32 mouse cellular contexts compared by ENCODE assay signal in the genomic region with DNA sequence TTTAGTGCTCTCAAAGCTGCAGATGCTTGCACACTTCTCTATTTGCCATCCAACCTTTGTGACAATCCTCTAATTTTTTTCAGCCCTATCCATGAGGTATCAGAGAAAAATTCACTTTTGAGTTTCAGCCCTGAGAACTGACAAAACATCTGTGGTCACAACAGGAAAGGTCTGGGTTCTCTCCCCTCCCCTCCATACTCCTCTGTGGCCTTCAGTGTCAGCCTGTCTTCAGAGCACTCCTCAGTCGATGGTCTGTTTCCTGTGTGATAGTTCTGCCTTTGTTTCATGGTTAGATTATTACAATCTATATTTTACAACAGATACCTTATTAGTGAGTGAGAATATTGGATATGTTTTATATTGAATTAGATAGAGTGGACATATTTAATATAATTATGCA.
A peak's percentile ranks its signal among the peaks of the same experiment; 100 is the strongest.
DNase-seq lines count a peak whose midpoint lies in the region; ATAC-seq and TF ChIP-seq lines count a peak whose summit lies in the region.
"Had no signal": no experiment of that assay in that cellular context is flagged by ENCODE, and none has a peak within 500 bp of the region (broad histone marks: within the 10 kb centered on the region; RNA-seq: fewer than 3 reads in every experiment).

No protein-coding gene starts in this region.

- no peak for TF ChIP-seq CTCF in liver, postnatal 0 days (IDR thresholded peaks at IDR 0.05; ENCODE audit: low read depth)

- no peak overlapping the region for H3K9ac ChIP-seq in liver, embryonic 12.5 days
- H3K9ac ChIP-seq in liver, postnatal 0 days (replicated peaks) = no peak overlapping the region
- H3K9ac ChIP-seq in forebrain, embryonic 12.5 days = no peak overlapping the region
- H3K9ac ChIP-seq: embryonic facial prominence, embryonic 13.5 days; forebrain, embryonic 13.5 days; heart, embryonic 12.5 days; heart, embryonic 15.5 days; hindbrain, embryonic 14.5 days had no signal

- H3K27me3 ChIP-seq in liver, embryonic 12.5 days (replicated peaks) = no peaks in the 10 kb centered on the region
- no peaks in the 10 kb centered on the region for H3K27me3 ChIP-seq in liver, postnatal 0 days (ENCODE audit: insufficient read depth, low read length)
- no peaks in the 10 kb centered on the region for H3K27me3 ChIP-seq in megakaryocyte, embryonic 14.5 days (replicated peaks)
- H3K27me3 ChIP-seq in forebrain, embryonic 12.5 days = no peaks in the 10 kb centered on the region
- H3K27me3 ChIP-seq: CH12.LX; embryonic facial prominence, embryonic 13.5 days; forebrain, embryonic 13.5 days; heart, embryonic 12.5 days; heart, embryonic 15.5 days had no signal

- H3K9me3 ChIP-seq in liver, embryonic 12.5 days (replicated peaks) = no peaks in the 10 kb centered on the region
- no peaks in the 10 kb centered on the region for H3K9me3 ChIP-seq in liver, postnatal 0 days (ENCODE audit: low read length)
- H3K9me3 ChIP-seq in megakaryocyte, embryonic 14.5 days = no peaks in the 10 kb centered on the region
- H3K9me3 ChIP-seq in forebrain, embryonic 12.5 days = no peaks in the 10 kb centered on the region
- H3K9me3 ChIP-seq: embryonic facial prominence, embryonic 10.5 days; embryonic facial prominence, embryonic 13.5 days; forebrain, embryonic 13.5 days; G1E; heart, embryonic 12.5 days; heart, embryonic 15.5 days had no signal

- no peak for DNase-seq in liver, postnatal 0 days
- peak; percentile 93 for DNase-seq in 416B (ENCODE audit: low read depth)
- DNase-seq in right cerebral cortex, postnatal 14 days = no peak
- no peak for DNase-seq in frontal cortex, postnatal 14 days (ENCODE audit: low spot score in 2 of 2)
- DNase-seq: adrenal gland, adult 2 months; adrenal gland, postnatal 14 days; B cell, adult 2 months; cerebellum, adult 11 months; cerebellum, adult 2 months; cerebellum, adult 9-11 months; cerebellum, postnatal 25 days; embryo, embryonic 11 days; gastrocnemius, adult 2 months; gastrocnemius, postnatal 14 days; heart, adult 18-20 months; heart, postnatal 10 days; heart, postnatal 36 days had no signal

- no peak overlapping the region for H3K4me3 ChIP-seq in liver, embryonic 12.5 days
- no peak overlapping the region for H3K4me3 ChIP-seq in liver, postnatal 0 days (ENCODE audit: low read depth, low read length)
- H3K4me3 ChIP-seq in megakaryocyte, embryonic 14.5 days (replicated peaks) = peak overlapping the region; percentile 82
- H3K4me3 ChIP-seq in forebrain, embryonic 12.5 days (replicated peaks) = no peak overlapping the region
- H3K4me3 ChIP-seq: embryonic facial prominence, embryonic 10.5 days; embryonic facial prominence, embryonic 13.5 days; erythroblast, embryonic 14.5 days; forebrain, embryonic 13.5 days; gastrocnemius, adult 2 months; heart, embryonic 12.5 days; heart, embryonic 15.5 days had no signal

- 0 out of 2 replicates have a peak, but pooled peaks have one; percentile 15 for ATAC-seq in liver, embryonic 12.5 days
- no peak for ATAC-seq in liver, postnatal 0 days
- peak; percentile 34; the same call in 1 of the 2 replicates for ATAC-seq in granulocyte monocyte progenitor cell, adult 5-6 weeks (replicated peaks; ENCODE audit: poor library complexity, severe bottlenecking)
- ATAC-seq in forebrain, embryonic 12.5 days (ENCODE audit: low FRiP score) = no peak
- ATAC-seq: forebrain, embryonic 13.5 days; forebrain, embryonic 16.5 days had no signal

- H3K4me2 ChIP-seq in liver, embryonic 12.5 days = no peak overlapping the region
- no peak overlapping the region for H3K4me2 ChIP-seq in liver, postnatal 0 days (ENCODE audit: low read depth, low read length)
- H3K4me2 ChIP-seq in forebrain, embryonic 12.5 days = no peak overlapping the region
- H3K4me2 ChIP-seq: embryonic facial prominence, embryonic 13.5 days; forebrain, embryonic 13.5 days; heart, embryonic 12.5 days; heart, embryonic 15.5 days; hindbrain, embryonic 14.5 days had no signal

- peaks cover 21% of the 10 kb centered on the region for H3K4me1 ChIP-seq in liver, embryonic 12.5 days
- peaks cover 10% of the 10 kb centered on the region; the same call in 1 of the 2 replicates for H3K4me1 ChIP-seq in liver, postnatal 0 days (ENCODE audit: insufficient read depth)
- H3K4me1 ChIP-seq in megakaryocyte, embryonic 14.5 days = peaks cover 98% of the 10 kb centered on the region
- H3K4me1 ChIP-seq in forebrain, embryonic 12.5 days = no peaks in the 10 kb centered on the region

- no peak for TF ChIP-seq EP300 in liver, postnatal 0 days (IDR thresholded peaks at IDR 0.05; ENCODE audit: low read depth)

- WGBS in liver, embryonic 12.5 days (ENCODE audit: insufficient replicate concordance) = 15% methylated on average over 1 of the region's 1 CpGs
- 35% methylated on average over 1 of the region's 1 CpGs for WGBS in liver, postnatal 0 days (ENCODE audit: insufficient replicate concordance)
- WGBS in forebrain, embryonic 12.5 days = 94% methylated on average over 1 of the region's 1 CpGs

- no peaks in the 10 kb centered on the region for H3K36me3 ChIP-seq in liver, embryonic 12.5 days
- H3K36me3 ChIP-seq in liver, postnatal 0 days (replicated peaks; ENCODE audit: insufficient read depth, low read length) = no peaks in the 10 kb centered on the region
- H3K36me3 ChIP-seq in megakaryocyte, embryonic 14.5 days (replicated peaks; ENCODE audit: low read length) = peaks cover 81% of the 10 kb centered on the region
- no peaks in the 10 kb centered on the region for H3K36me3 ChIP-seq in forebrain, embryonic 12.5 days (replicated peaks)
- H3K36me3 ChIP-seq: embryonic facial prominence, embryonic 10.5 days; embryonic facial prominence, embryonic 13.5 days; G1E; heart, embryonic 12.5 days; heart, embryonic 15.5 days had no signal

- H3K27ac ChIP-seq in liver, embryonic 12.5 days = no peak overlapping the region
- H3K27ac ChIP-seq in liver, postnatal 0 days (ENCODE audit: low read depth) = no peak overlapping the region
- H3K27ac ChIP-seq in forebrain, embryonic 12.5 days = no peak overlapping the region
- H3K27ac ChIP-seq: embryonic facial prominence, embryonic 10.5 days; embryonic facial prominence, embryonic 13.5 days; forebrain, embryonic 13.5 days; gastrocnemius, adult 2 months; heart, embryonic 15.5 days; hindbrain, embryonic 14.5 days; hindbrain, postnatal 0 days had no signal

Comparison
In these comparisons a context has a peak if more than half of its experiments do, and no peak if none do; other contexts are left out.
1. ATAC-seq: peak in liver, embryonic 12.5 days (single experiment) and granulocyte monocyte progenitor cell, adult 5-6 weeks (single experiment); none in liver, postnatal 0 days (single experiment) and forebrain, embryonic 12.5 days (single experiment).